Mouse (Mus musculus): ENCODE measurements around the gene Adpgk. TPM values are rescaled to one million over a fixed set of nuclear protein-coding genes. Genes with fewer than 3 reads are reported as not detected.
"Not testable (repeated sequence)": the region's sequence is repeated elsewhere in the genome, so short reads cannot be mapped to it uniquely, and the experiment has no call there.

Adpgk gene
- total and polyA plus RNA-seq, 2 experiments from 2014 or later, result 10.1 to 17.4 TPM

DNA sequence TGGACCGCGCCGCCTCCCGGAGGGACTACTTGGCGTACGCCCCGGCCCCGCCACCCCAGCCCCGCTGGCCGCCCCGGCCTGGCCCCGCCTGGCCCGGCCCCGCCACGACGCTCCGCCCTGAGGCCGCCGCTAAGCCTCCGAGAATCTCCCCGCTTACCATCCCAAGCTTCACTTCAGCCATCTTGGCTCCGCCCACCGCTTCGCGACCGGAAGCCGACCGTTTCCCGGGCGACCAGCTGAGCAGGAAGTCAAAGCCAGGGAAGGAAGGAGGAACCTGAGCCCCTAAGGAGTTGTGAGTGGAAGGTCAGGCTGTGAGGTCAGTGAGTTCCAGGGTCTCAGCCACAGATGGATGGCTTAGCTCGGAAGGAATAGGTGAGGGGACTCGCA lies 61.9 kb downstream of the Adpgk start, which contains the start of gene Bbs4:
TSS of gene Bbs4 (minus strand) at position 256 of the 387 bp plus-strand sequence.
- H3K4me3 ChIP-seq (ENCODE audit: low read depth, low read length), result peak within 1 kb of the TSS; percentile 67
- H3K9ac ChIP-seq (replicated peaks; ENCODE audit: low read depth, low read length), result peak within 1 kb of the TSS; percentile 63
- TF ChIP-seq CTCF (IDR thresholded peaks at IDR 0.05; ENCODE audit: low read depth) (no peak), EP300 (IDR thresholded peaks at IDR 0.05; ENCODE audit: low read depth) (no peak)
- H3K9me3 ChIP-seq (replicated peaks; ENCODE audit: control insufficient read depth, low read length), result no peaks in the 10 kb centered on the region
- H3K27ac ChIP-seq (ENCODE audit: low read depth), result peak within 1 kb of the TSS; percentile 80
- DNase-seq (ENCODE audit: low spot score), result peak; percentile 92
- 0 out of 2 replicates have a peak, but pooled peaks cover 4% of the 10 kb centered on the region for H3K4me1 ChIP-seq (ENCODE audit: control insufficient read depth, insufficient read depth)
- 0% methylated on average over 26 of the region's 32 CpGs for WGBS
- H3K36me3 ChIP-seq (replicated peaks; ENCODE audit: control insufficient read depth, insufficient read depth, low read length), result no peaks in the 10 kb centered on the region
- H3K27me3 ChIP-seq (ENCODE audit: control insufficient read depth, insufficient read depth, low read length), result no peaks in the 10 kb centered on the region
- peak; percentile 98 for ATAC-seq (ENCODE audit: insufficient read depth, low read depth)
- H3K4me2 ChIP-seq (ENCODE audit: low read depth, low read length), result peak within 1 kb of the TSS; percentile 66

DNA sequence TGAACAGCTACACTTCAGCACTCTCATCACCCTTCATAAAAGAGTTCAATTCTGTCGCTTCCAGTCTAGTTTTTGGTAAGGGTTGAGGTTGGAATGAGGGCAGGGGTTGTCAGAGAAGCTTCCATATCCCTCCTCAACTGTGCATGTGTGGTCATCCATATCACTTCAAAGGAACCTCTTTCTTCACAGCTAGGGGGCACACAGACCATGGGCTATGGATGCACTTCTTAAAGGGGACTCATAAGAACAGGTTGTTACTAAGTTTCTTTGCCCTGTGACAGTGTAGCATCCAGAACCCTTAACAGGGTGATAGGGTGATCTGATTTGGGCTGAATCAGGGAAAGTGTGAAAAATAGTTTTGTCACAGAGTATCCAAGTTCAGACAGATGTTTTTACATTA lies 66.7 kb downstream of the Adpgk start:
- ATAC-seq (ENCODE audit: insufficient read depth, low read depth); DNase-seq (ENCODE audit: low spot score); H3K4me2 ChIP-seq (ENCODE audit: low read depth, low read length); H3K27me3 ChIP-seq (ENCODE audit: control insufficient read depth, insufficient read depth, low read length); H3K36me3 ChIP-seq (replicated peaks; ENCODE audit: control insufficient read depth, insufficient read depth, low read length); H3K9ac ChIP-seq (replicated peaks; ENCODE audit: low read depth, low read length); H3K27ac ChIP-seq (ENCODE audit: low read depth); H3K4me3 ChIP-seq (ENCODE audit: low read depth, low read length); H3K4me1 ChIP-seq (ENCODE audit: control insufficient read depth, insufficient read depth); H3K9me3 ChIP-seq (replicated peaks; ENCODE audit: control insufficient read depth, low read length): not testable (repeated sequence)
- peak; percentile 30 for TF ChIP-seq CTCF (IDR thresholded peaks at IDR 0.05; ENCODE audit: low read depth)
- 60% methylated on average over 1 of the region's 1 CpGs for WGBS

DNA sequence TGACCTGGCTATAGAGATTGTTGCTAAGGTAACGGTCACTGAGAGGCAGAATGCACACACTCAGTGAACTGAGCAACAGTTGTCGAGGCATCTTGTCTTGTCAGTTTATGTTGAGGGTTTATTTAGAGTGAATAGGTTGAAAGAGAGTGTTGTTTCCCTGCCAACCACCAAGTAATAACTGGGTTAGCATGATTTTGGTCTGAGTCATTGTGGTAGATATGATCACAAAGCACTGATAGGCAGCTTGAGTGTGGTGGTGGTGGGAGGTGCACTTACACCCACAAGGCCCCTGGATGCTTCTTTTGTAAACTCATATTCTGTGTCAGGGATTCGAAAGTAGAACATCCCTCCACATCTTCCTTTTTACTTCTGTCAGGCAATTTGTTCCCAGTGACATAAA lies 69.1 kb downstream of the Adpgk start:
- not testable (repeated sequence) for H3K27ac ChIP-seq (ENCODE audit: low read depth); H3K4me2 ChIP-seq (ENCODE audit: low read depth, low read length); H3K27me3 ChIP-seq (ENCODE audit: control insufficient read depth, insufficient read depth, low read length); H3K36me3 ChIP-seq (replicated peaks; ENCODE audit: control insufficient read depth, insufficient read depth, low read length); DNase-seq (ENCODE audit: low spot score); H3K9ac ChIP-seq (replicated peaks; ENCODE audit: low read depth, low read length); H3K4me3 ChIP-seq (ENCODE audit: low read depth, low read length); H3K9me3 ChIP-seq (replicated peaks; ENCODE audit: control insufficient read depth, low read length); H3K4me1 ChIP-seq (ENCODE audit: control insufficient read depth, insufficient read depth); ATAC-seq (ENCODE audit: insufficient read depth, low read depth)
- 78% methylated on average over 1 of the region's 3 CpGs for WGBS

DNA sequence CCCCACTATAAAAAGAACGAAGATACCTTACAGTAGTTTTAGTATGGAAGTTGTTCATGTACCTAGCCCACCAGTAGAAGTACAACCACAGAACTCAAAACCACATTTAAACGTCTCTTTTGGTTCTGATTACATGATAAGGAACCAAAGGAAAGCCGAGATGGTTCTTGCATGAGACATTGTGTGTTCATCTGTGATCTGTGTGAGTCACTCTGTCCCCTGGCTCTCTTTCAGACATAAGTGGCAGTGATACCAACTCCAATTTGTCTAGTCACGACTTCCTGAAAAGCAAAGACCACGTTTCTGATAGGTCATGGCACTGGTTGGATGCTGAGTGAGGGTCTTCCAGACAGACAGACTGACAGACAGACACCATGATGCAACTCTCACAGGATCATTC lies 77.9 kb downstream of the Adpgk start:
- WGBS, result 64% methylated on average over 5 of the region's 5 CpGs
- no peaks in the 10 kb centered on the region for H3K27me3 ChIP-seq (ENCODE audit: control insufficient read depth, insufficient read depth, low read length)
- no peak for TF ChIP-seq CTCF (IDR thresholded peaks at IDR 0.05; ENCODE audit: low read depth)
- no peak for TF ChIP-seq EP300 (IDR thresholded peaks at IDR 0.05; ENCODE audit: low read depth)
- no peak overlapping the region for H3K27ac ChIP-seq (ENCODE audit: low read depth)
- no peaks in the 10 kb centered on the region for H3K4me1 ChIP-seq (ENCODE audit: control insufficient read depth, insufficient read depth)
- H3K9me3 ChIP-seq (replicated peaks; ENCODE audit: control insufficient read depth, low read length), result no peaks in the 10 kb centered on the region
- H3K4me3 ChIP-seq (ENCODE audit: low read depth, low read length), result no peak overlapping the region
- no peak for DNase-seq (ENCODE audit: low spot score)
- no peak overlapping the region for H3K9ac ChIP-seq (replicated peaks; ENCODE audit: low read depth, low read length)
- no peak overlapping the region for H3K4me2 ChIP-seq (ENCODE audit: low read depth, low read length)
- ATAC-seq (ENCODE audit: insufficient read depth, low read depth), result no peak
- H3K36me3 ChIP-seq (replicated peaks; ENCODE audit: control insufficient read depth, insufficient read depth, low read length), result no peaks in the 10 kb centered on the region

DNA sequence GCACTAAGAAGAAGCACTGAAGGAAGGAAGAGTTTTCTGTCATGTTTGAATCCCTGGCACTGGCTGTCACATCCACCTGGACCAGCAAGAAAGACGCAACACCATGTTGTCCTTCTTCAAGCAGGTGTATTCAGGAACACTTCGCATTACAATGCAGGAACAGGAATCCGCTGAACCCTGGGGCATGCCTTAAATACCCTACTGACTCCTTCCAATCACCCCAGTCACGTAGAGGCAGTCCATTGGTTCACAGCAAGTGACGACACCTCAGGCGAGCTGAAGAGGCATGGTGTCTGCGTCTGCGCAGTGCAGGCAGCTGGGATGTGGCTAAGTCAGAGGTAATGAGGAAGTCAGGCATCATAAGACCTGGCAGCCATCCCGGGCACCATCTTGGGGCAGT lies 78.3 kb downstream of the Adpgk start:
- Histone ChIP-seq H3K27me3 (ENCODE audit: control insufficient read depth, insufficient read depth, low read length) (no peaks in the 10 kb centered on the region), H3K36me3 (replicated peaks; ENCODE audit: control insufficient read depth, insufficient read depth, low read length) (no peaks in the 10 kb centered on the region), H3K4me2 (ENCODE audit: low read depth, low read length) (no peak overlapping the region), H3K4me3 (ENCODE audit: low read depth, low read length) (no peak overlapping the region), H3K4me1 (ENCODE audit: control insufficient read depth, insufficient read depth) (no peaks in the 10 kb centered on the region), H3K9ac (replicated peaks; ENCODE audit: low read depth, low read length) (no peak overlapping the region), H3K27ac (ENCODE audit: low read depth) (no peak overlapping the region), H3K9me3 (replicated peaks; ENCODE audit: control insufficient read depth, low read length) (no peaks in the 10 kb centered on the region)
- TF ChIP-seq EP300 (IDR thresholded peaks at IDR 0.05; ENCODE audit: low read depth) (no peak), CTCF (IDR thresholded peaks at IDR 0.05; ENCODE audit: low read depth) (no peak)
- DNase-seq (ENCODE audit: low spot score) (no peak), ATAC-seq (ENCODE audit: insufficient read depth, low read depth) (no peak)
- whole genome bisulfite sequencing, result 86% methylated on average over 9 of the region's 9 CpGs

Other genes with a start within 250 kb of the Adpgk start
- 1.7 and 3.1 TPM in 2 replicates for gene Bbs4, start 62.0 kb downstream of the Adpgk start, total RNA-seq (2014; rRNA removed; ENCODE audit: low replicate concordance)
- gene Bbs4, start 62.0 kb downstream of the Adpgk start, polyA plus RNA-seq (2015; fragmentation: Nextera tagmentation; extraction: Ambion mirVana), result 5.1 TPM in 2 replicates
- 31.9 and 70.4 TPM in 2 replicates for gene Arih1, start 195.1 kb downstream of the Adpgk start, total RNA-seq (2014; rRNA removed; ENCODE audit: low replicate concordance)
- gene Arih1, start 195.1 kb downstream of the Adpgk start, polyA plus RNA-seq (2015; fragmentation: Nextera tagmentation; extraction: Ambion mirVana), result 7.8 and 7.9 TPM in 2 replicates
- 74.4 and 90.9 TPM in 2 replicates for gene Hexa, start 248.0 kb downstream of the Adpgk start, total RNA-seq (2014; rRNA removed; ENCODE audit: low replicate concordance)
- gene Hexa, start 248.0 kb downstream of the Adpgk start, polyA plus RNA-seq (2015; fragmentation: Nextera tagmentation; extraction: Ambion mirVana), result 42.2 and 48.9 TPM in 2 replicates
- gene Tmem202, start 248.3 kb downstream of the Adpgk start, total RNA-seq (2014; rRNA removed; ENCODE audit: low replicate concordance), result not detected in 2 replicates
- 0.47 and 0.63 TPM in 2 replicates for gene Tmem202, start 248.3 kb downstream of the Adpgk start, polyA plus RNA-seq (2015; fragmentation: Nextera tagmentation; extraction: Ambion mirVana)

Data from heart, postnatal 0 days (tissue).